Mouse (Mus musculus): ENCODE results near the gene Igsf23.

DNA sequence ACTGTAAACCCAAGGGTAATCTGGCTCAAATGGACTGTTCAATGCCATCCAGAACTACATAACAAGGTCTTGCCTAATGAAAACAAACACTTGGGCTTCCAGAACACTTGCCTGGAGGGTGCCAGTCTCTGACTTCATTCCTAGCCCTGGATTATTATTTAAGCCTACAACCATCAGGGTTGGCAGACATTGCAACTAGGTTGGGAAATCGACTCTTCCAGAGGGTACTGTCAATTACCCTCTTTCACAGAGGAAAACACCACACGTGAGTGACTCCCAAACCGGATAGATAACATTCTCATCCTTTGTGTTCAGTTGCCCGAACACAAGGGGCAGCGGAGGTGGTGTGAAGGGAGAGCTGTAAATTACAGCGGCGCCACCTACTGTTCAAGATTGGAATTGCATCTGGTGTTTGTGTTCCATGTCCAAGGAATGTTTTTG, 5.8 kb upstream of the Igsf23 start:
- TF ChIP-seq EP300 (optimal IDR thresholded peaks at IDR 0.05) (no peak), CTCF (IDR thresholded peaks at IDR 0.05; ENCODE audit: low read depth) (peak; percentile 89)

Measured in stomach, postnatal 0 days (tissue).